Mouse (Mus musculus): ENCODE measurements around the gene Clic1.

DNA sequence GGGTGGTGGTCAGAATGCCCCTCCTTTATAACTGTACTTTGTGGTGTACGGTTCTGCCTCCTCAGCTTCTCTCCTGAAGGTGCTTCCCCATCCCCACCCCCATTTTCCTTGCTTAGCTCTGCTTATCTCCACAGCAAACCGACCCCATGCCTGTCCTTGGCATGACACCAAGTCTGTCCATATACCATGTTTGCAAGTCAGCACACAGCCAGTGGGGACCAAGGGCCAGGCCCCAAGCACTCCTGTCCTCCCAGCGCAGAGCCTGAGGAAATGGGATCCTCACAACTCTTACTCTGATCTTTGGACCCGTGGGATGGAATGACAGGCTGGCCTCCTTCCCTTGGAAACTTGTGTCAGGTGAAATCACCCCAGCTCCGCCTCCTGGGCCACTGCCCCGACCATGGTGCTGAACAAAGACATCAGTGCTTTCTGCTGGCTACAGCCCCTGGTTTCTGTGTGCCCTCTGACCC is 53.5 kb downstream of the Clic1 start:
- TF ChIP-seq CTCF (IDR thresholded peaks at IDR 0.05; ENCODE audit: low read depth, low read length), result no peak
- TF ChIP-seq EP300 (IDR thresholded peaks at IDR 0.05; ENCODE audit: insufficient read depth, low read depth, low read length), result no peak

Data from ES-Bruce4 (cell line).